Mouse (Mus musculus): ENCODE measurements at regions not wholly inside any gene's neighbourhood (a gene's known extent, or its start where the extent isn't known, plus 50 kb on each side); places are given as distances from the start of the nearest gene placed in this dataset.

DNA sequence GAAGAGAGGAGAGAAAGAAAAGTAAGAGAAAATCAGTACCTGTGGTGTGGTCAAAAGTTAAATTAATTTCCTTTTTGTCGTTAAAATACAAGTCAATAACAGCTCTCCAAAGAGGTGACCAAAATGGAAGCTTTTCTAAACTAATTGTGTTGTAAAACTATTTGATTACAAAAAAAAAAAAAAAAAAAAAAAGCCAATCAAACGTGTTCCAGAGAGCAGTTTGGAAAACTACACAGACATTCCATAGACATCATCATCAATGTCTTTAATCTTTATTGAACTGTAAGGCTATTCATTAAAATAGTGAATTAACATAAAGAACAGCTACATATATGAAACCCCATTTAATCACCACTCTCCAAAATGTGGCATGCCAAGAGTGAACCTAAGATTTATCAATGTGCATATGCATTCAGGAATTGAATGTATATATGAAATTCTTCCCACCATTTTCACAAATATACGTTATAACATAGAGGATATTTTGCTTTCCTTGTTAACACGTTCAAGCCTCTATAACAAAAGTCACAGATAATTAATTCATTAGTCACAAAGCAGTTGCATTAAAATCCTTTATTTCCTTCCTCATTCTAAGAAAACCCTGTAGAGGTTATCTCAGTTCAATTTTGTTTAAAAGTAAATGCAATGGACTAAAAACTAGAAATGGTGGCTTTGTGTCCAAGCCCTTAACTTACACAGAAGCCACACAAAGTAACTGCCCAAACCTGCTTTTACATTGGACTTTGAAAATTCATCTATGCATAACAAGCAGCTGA lies 545.3 kb upstream of the Cited2 start:
- Histone ChIP-seq H3K4me3 (no peak overlapping the region), H3K4me2 (no peak overlapping the region), H3K36me3 (no peaks in the 10 kb centered on the region), H3K27me3 (replicated peaks) (no peaks in the 10 kb centered on the region), H3K9ac (no peak overlapping the region), H3K9me3 (no peaks in the 10 kb centered on the region), H3K4me1 (no peaks in the 10 kb centered on the region), H3K27ac (replicated peaks) (no peak overlapping the region)
- 78% methylated on average over 4 of the region's 4 CpGs for WGBS
- no peak for ATAC-seq (ENCODE audit: extremely low read depth, insufficient number of reproducible peaks, low FRiP score, low TSS enrichment)

DNA sequence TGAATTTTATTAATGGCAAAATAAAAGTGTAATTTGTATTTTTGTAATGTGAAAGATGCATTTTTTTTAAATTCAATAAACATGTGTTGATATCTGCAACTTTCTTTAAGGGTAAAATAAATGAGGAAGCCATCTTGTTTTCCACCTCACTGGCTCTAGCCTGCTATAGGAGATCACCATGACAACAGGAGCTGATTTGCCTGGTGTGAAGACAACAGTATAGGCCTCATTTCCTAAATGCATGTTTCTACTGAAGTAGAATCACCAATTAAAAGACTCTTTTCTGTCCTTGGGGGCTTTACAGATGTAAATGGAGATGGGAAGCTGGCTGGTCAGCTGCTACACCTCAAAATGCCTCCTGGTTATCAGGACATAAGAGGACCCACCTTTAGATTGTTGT lies 544.4 kb upstream of the Cited2 start:
- no peak overlapping the region for H3K27ac ChIP-seq (replicated peaks)
- no peaks in the 10 kb centered on the region for H3K9me3 ChIP-seq
- H3K36me3 ChIP-seq, result no peaks in the 10 kb centered on the region
- H3K4me2 ChIP-seq, result no peak overlapping the region
- no peaks in the 10 kb centered on the region for H3K4me1 ChIP-seq
- no peak for ATAC-seq (ENCODE audit: extremely low read depth, insufficient number of reproducible peaks, low FRiP score, low TSS enrichment)
- no peak overlapping the region for H3K4me3 ChIP-seq
- H3K9ac ChIP-seq, result no peak overlapping the region
- H3K27me3 ChIP-seq (replicated peaks), result no peaks in the 10 kb centered on the region

DNA sequence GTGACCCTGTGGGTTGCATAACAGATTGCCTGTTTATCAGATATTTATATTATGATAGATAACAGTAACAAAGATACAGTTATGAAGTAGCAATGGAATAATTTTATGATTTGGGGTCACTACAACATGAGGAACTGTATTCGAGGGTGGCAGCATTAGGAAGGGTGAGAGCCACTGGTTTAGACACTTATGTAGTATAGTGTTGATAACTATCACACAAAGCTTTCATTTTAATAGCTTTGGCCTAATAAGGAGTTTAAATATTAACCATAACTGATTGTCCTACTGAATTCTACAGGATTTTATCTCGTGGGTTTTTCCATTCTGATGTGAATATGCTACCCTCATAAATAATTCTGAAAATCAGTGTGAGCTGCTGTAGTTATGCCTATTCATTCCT lies 538.6 kb upstream of the Cited2 start:
- H3K27ac ChIP-seq (replicated peaks), result no peak overlapping the region
- no peaks in the 10 kb centered on the region for H3K27me3 ChIP-seq (replicated peaks)
- no peak for ATAC-seq (ENCODE audit: extremely low read depth, insufficient number of reproducible peaks, low FRiP score, low TSS enrichment)
- H3K4me3 ChIP-seq, result no peak overlapping the region
- no peak overlapping the region for H3K4me2 ChIP-seq
- no peaks in the 10 kb centered on the region for H3K4me1 ChIP-seq
- no peak overlapping the region for H3K9ac ChIP-seq
- 0 out of 2 replicates have a peak, but pooled peaks cover 3% of the 10 kb centered on the region for H3K9me3 ChIP-seq
- WGBS, result 53% methylated on average over 2 of the region's 2 CpGs
- H3K36me3 ChIP-seq, result no peaks in the 10 kb centered on the region

- no peak overlapping the region for H3K9ac ChIP-seq
- H3K36me3 ChIP-seq, result no peaks in the 10 kb centered on the region
- H3K27me3 ChIP-seq (replicated peaks), result no peaks in the 10 kb centered on the region
- H3K4me1 ChIP-seq, result no peaks in the 10 kb centered on the region; the same call in 1 of the 2 replicates
- H3K27ac ChIP-seq (replicated peaks), result no peak overlapping the region
- no peak overlapping the region for H3K4me2 ChIP-seq
- no peak for ATAC-seq (ENCODE audit: extremely low read depth, insufficient number of reproducible peaks, low FRiP score, low TSS enrichment)
- 41% methylated on average over 12 of the region's 12 CpGs for WGBS
- H3K9me3 ChIP-seq, result no peaks in the 10 kb centered on the region
- no peak overlapping the region for H3K4me3 ChIP-seq
These were observed 526.8 kb upstream of the Cited2 start for GRCm38 (mm10) chr10:17196205-17196604.

DNA sequence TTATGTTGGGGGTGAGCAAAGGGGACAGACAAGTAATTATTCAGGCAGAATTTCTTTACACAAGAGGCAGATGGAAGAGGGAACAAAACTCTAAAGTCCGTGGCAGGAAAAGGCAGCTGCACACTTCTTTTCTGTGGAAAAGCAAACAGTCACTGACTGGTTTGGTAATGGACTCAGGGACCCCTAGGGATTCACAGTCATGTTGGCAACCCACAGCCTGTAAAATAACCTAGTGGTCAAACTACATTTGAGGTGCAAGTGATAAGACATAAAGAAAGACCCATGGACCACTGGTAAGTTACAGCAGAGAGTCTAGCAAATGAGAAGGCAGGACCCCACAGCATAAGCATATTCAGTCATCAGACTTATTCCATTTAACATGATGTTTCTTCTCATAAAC lies 526.4 kb upstream of the Cited2 start:
- Histone ChIP-seq H3K9me3 (no peaks in the 10 kb centered on the region), H3K4me2 (no peak overlapping the region), H3K27ac (replicated peaks) (no peak overlapping the region), H3K36me3 (no peaks in the 10 kb centered on the region), H3K27me3 (replicated peaks) (no peaks in the 10 kb centered on the region), H3K4me3 (no peak overlapping the region), H3K9ac (no peak overlapping the region), H3K4me1 (no peaks in the 10 kb centered on the region; the same call in 1 of the 2 replicates)
- no peak for ATAC-seq (ENCODE audit: extremely low read depth, insufficient number of reproducible peaks, low FRiP score, low TSS enrichment)
- WGBS, result 46% methylated on average over 1 of the region's 1 CpGs

- WGBS, result 75% methylated on average over 8 of the region's 8 CpGs
- Histone ChIP-seq H3K27ac (replicated peaks) (no peak overlapping the region), H3K36me3 (no peaks in the 10 kb centered on the region), H3K9me3 (no peaks in the 10 kb centered on the region), H3K27me3 (replicated peaks) (no peaks in the 10 kb centered on the region), H3K4me3 (no peak overlapping the region), H3K9ac (no peak overlapping the region), H3K4me2 (no peak overlapping the region), H3K4me1 (peaks cover 4% of the 10 kb centered on the region; the same call in 1 of the 2 replicates)
- no peak for ATAC-seq (ENCODE audit: extremely low read depth, insufficient number of reproducible peaks, low FRiP score, low TSS enrichment)
These were observed 522.2 kb upstream of the Cited2 start for GRCm38 (mm10) chr10:17200524-17201426.

- no peaks in the 10 kb centered on the region for H3K9me3 ChIP-seq
- no peaks in the 10 kb centered on the region for H3K27me3 ChIP-seq (replicated peaks)
- peaks cover 4% of the 10 kb centered on the region; the same call in 1 of the 2 replicates for H3K4me1 ChIP-seq
- H3K4me3 ChIP-seq, result no peak overlapping the region
- no peak overlapping the region for H3K4me2 ChIP-seq
- no peak overlapping the region for H3K27ac ChIP-seq (replicated peaks)
- 76% methylated on average over 1 of the region's 1 CpGs for WGBS
- no peak overlapping the region for H3K9ac ChIP-seq
- H3K36me3 ChIP-seq, result no peaks in the 10 kb centered on the region
- no peak for ATAC-seq (ENCODE audit: extremely low read depth, insufficient number of reproducible peaks, low FRiP score, low TSS enrichment)
These were observed 521.6 kb upstream of the Cited2 start for GRCm38 (mm10) chr10:17201427-17201745.

DNA sequence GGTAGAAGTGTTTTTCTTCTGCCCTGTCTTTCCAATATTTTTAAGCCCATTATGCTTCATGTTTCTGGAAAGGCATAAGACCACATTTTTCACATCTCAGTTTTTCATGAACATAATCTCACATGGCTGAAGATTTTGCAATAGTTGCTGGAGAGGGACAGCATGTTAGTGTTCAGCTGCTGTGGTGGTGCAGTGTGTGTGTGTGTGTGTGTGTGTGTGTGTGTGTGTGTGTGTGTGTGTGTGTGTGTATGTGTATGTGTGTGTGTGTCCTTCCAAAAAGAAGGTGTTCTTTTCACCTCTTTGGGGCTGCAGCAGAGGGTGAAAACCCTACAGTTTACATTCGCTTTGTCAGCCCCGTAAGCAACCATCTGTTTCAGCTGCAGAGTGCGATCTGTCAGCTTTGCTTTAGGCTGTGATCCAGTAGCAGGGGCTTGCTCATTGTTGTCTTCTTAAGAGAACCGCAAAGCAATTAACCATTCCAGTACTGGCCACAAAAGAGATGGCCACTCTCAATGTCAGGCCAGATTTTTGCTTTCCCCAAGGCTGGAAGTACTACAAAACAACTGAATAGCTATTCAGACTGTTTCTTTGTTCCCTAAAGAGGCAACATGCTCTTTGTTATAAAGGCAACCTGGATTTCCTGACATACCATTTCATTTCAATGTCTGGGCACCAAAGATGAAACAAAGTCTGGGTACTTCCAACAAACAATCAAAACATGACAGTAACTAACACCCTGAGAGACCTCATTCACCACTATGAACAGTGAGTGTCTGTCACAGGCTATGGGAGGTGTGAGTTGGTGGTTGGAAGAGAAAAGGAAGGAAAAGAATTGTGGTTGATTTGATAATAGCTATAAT lies 520.2 kb upstream of the Cited2 start:
- Histone ChIP-seq H3K36me3 (no peaks in the 10 kb centered on the region), H3K9me3 (no peaks in the 10 kb centered on the region), H3K27ac (replicated peaks) (no peak overlapping the region), H3K4me2 (no peak overlapping the region), H3K4me3 (no peak overlapping the region), H3K9ac (no peak overlapping the region), H3K27me3 (replicated peaks) (no peaks in the 10 kb centered on the region), H3K4me1 (0 out of 2 replicates have a peak, but pooled peaks cover 4% of the 10 kb centered on the region)
- no peak for ATAC-seq (ENCODE audit: extremely low read depth, insufficient number of reproducible peaks, low FRiP score, low TSS enrichment)
- WGBS, result 47% methylated on average over 4 of the region's 4 CpGs

- no peaks in the 10 kb centered on the region for H3K9me3 ChIP-seq
- 83% methylated on average over 4 of the region's 4 CpGs for WGBS
- no peaks in the 10 kb centered on the region for H3K36me3 ChIP-seq
- no peak overlapping the region for H3K4me2 ChIP-seq
- H3K27me3 ChIP-seq (replicated peaks), result no peaks in the 10 kb centered on the region
- no peak overlapping the region for H3K27ac ChIP-seq (replicated peaks)
- H3K4me3 ChIP-seq, result no peak overlapping the region
- H3K4me1 ChIP-seq, result 0 out of 2 replicates have a peak, but pooled peaks cover 4% of the 10 kb centered on the region
- ATAC-seq (ENCODE audit: extremely low read depth, insufficient number of reproducible peaks, low FRiP score, low TSS enrichment), result no peak
- no peak overlapping the region for H3K9ac ChIP-seq
These were observed 519.5 kb upstream of the Cited2 start for GRCm38 (mm10) chr10:17203416-17204110.

GRCm38 (mm10) chr10:17204153-17204552 lies 518.9 kb upstream of the Cited2 start:
- Histone ChIP-seq H3K4me2 (no peak overlapping the region), H3K4me1 (0 out of 2 replicates have a peak, but pooled peaks cover 4% of the 10 kb centered on the region), H3K9ac (no peak overlapping the region), H3K27ac (replicated peaks) (no peak overlapping the region), H3K36me3 (no peaks in the 10 kb centered on the region), H3K4me3 (no peak overlapping the region), H3K9me3 (no peaks in the 10 kb centered on the region), H3K27me3 (replicated peaks) (no peaks in the 10 kb centered on the region)
- ATAC-seq (ENCODE audit: extremely low read depth, insufficient number of reproducible peaks, low FRiP score, low TSS enrichment), result no peak
- WGBS, result 90% methylated on average over 1 of the region's 1 CpGs
